Mouse (Mus musculus) right cerebral cortex, postnatal 10 days (tissue): ENCODE measurements around the gene Mif4gd.

Source experiments
- DNase-seq, 2 experiments: peaks; one replicate each; pipeline ENCODE4 v3.0.0; 2021; ENCODE audit warnings: low spot score in 2 of 2

Mif4gd gene

GRCm38 (mm10) chr11:115632862-115633261 lies 20.1 kb upstream of the Mif4gd start:
- no peak for DNase-seq

- no peak for DNase-seq
Observed at GRCm38 (mm10) chr11:115632247-115632646, 19.5 kb upstream of the Mif4gd start.

- peak in 1 of 2 experiments; percentile 31 for DNase-seq
Observed at GRCm38 (mm10) chr11:115631505-115631890, 18.7 kb upstream of the Mif4gd start.

- peak; percentile 56 to 61 for DNase-seq
Observed at GRCm38 (mm10) chr11:115630532-115631504, 18.0 kb upstream of the Mif4gd start.

GRCm38 (mm10) chr11:115629734-115630531 lies 17.2 kb upstream of the Mif4gd start:
- DNase-seq = no peak

- no peak for DNase-seq
Observed at GRCm38 (mm10) chr11:115628465-115629101, 15.8 kb upstream of the Mif4gd start.

GRCm38 (mm10) chr11:115627705-115628464 lies 15.1 kb upstream of the Mif4gd start, which contains the start of gene Slc25a19:
Slc25a19 (minus strand) TSS chr11:115628295.
- peak; percentile 100 for DNase-seq

GRCm38 (mm10) chr11:115626824-115627616 lies 14.3 kb upstream of the Mif4gd start:
- DNase-seq = no peak

- no peak for DNase-seq
Observed at GRCm38 (mm10) chr11:115625877-115626276, 13.1 kb upstream of the Mif4gd start.

- DNase-seq = no peak
Observed at GRCm38 (mm10) chr11:115623487-115624070, 10.8 kb upstream of the Mif4gd start.

- DNase-seq = no peak
Observed at GRCm38 (mm10) chr11:115619949-115620348, 7.2 kb upstream of the Mif4gd start.

- no peak for DNase-seq
Observed at GRCm38 (mm10) chr11:115618732-115619516, 6.2 kb upstream of the Mif4gd start.

GRCm38 (mm10) chr11:115618001-115618400 lies 5.2 kb upstream of the Mif4gd start:
- DNase-seq = no peak

- no peak for DNase-seq
Observed at GRCm38 (mm10) chr11:115616893-115617292, 4.1 kb upstream of the Mif4gd start.

GRCm38 (mm10) chr11:115616371-115616770 lies 3.6 kb upstream of the Mif4gd start:
- no peak for DNase-seq

GRCm38 (mm10) chr11:115615875-115616274 lies 3.1 kb upstream of the Mif4gd start:
- DNase-seq = no peak

- no peak for DNase-seq
Observed at GRCm38 (mm10) chr11:115615108-115615825, 2.5 kb upstream of the Mif4gd start.

GRCm38 (mm10) chr11:115614346-115615107 lies 1.8 kb upstream of the Mif4gd start:
- no peak for DNase-seq
